Mouse (Mus musculus) stomach, postnatal 0 days (tissue): ENCODE data around the gene Zfp341. TPM values are rescaled to one million over a fixed set of nuclear protein-coding genes. Genes with fewer than 3 reads are reported as not detected.

ENCODE experiments used
- ATAC-seq: fragments of 200-750 bp; cut with Nextera tagmentation; 2 replicates; pipeline ENCODE4 v1.8.0; 2017; ENCODE audit not compliant: low FRiP score, low TSS enrichment
- DNase-seq: peaks from one replicate; pipeline ENCODE4 v3.0.0-alpha.2; 2016; ENCODE audit warnings: low spot score
- H3K27ac ChIP-seq: fragments of 300-500 bp; sonication (generic); replicated peaks from 2 replicates; pipeline ENCODE4 v1.5.1; 2014; ENCODE audit warnings: mild to moderate bottlenecking, control low read depth
- H3K27me3 ChIP-seq: fragments of 300-500 bp; sonication (generic); 2 replicates; pipeline ENCODE4 v1.6.1; 2014; ENCODE audit warnings: low read length; ENCODE audit not compliant: control insufficient read depth, insufficient read depth
- H3K36me3 ChIP-seq: fragments of 300-500 bp; sonication (generic); 2 replicates; pipeline ENCODE4 v1.6.1; 2014; ENCODE audit warnings: low read length, mixed read lengths; ENCODE audit not compliant: control insufficient read depth, insufficient read depth
- H3K4me1 ChIP-seq: fragments of 300-500 bp; sonication (generic); replicated peaks from 2 replicates; pipeline ENCODE4 v1.6.1; 2014; ENCODE audit warnings: antibody characterized with exemption; ENCODE audit not compliant: control insufficient read depth, insufficient read depth
- H3K4me2 ChIP-seq: fragments of 300-500 bp; sonication (generic); replicated peaks from 2 replicates; pipeline ENCODE4 v1.6.1; 2014; ENCODE audit warnings: low read depth, mild to moderate bottlenecking, control low read depth, moderate library complexity
- H3K4me3 ChIP-seq: fragments of 300-500 bp; sonication (generic); 2 replicates; pipeline ENCODE4 v1.5.1; 2014; ENCODE audit warnings: low read depth, low read length, control low read depth
- H3K9ac ChIP-seq: fragments of 300-500 bp; sonication (generic); 2 replicates; pipeline ENCODE4 v1.6.1; 2014; ENCODE audit warnings: mild to moderate bottlenecking, low read length, control low read depth, mixed read lengths
- H3K9me3 ChIP-seq: fragments of 300-500 bp; sonication (generic); 2 replicates; pipeline ENCODE4 v1.6.1; 2016; ENCODE audit warnings: low read length; ENCODE audit not compliant: control insufficient read depth
- CTCF ChIP-seq: IDR thresholded peaks from 2 replicates; pipeline ENCODE4 v1.5.1; 2016; ENCODE audit warnings: antibody characterized with exemption, low read depth, mild to moderate bottlenecking, moderate library complexity
- EP300 ChIP-seq: optimal IDR thresholded peaks from 2 replicates; pipeline ENCODE3; 2016; ENCODE audit warnings: antibody characterized with exemption
- WGBS: fragments of 180-500 bp; shearing (Covaris S2); extraction: QIAGEN DNeasy Blood & Tissue Kit; methylation state at CpG from one replicate; pipeline ENCODE4 v1.1.7; 2014; 5-methylcytosine and 5-hydroxymethylcytosine counted together
- polyA plus RNA-seq: library from polyadenylated mRNA; unstranded; fragments of >200 nt; fragmentation: Nextera tagmentation; extraction: Ambion mirVana; gene quantifications from 2 replicates; pipeline ENCODE4 v1.2.1, GENCODE M21; 2015

The Zfp341 gene
- polyA plus RNA-seq, 1 experiment from 2014 or later, result 0.27 TPM

DNA sequence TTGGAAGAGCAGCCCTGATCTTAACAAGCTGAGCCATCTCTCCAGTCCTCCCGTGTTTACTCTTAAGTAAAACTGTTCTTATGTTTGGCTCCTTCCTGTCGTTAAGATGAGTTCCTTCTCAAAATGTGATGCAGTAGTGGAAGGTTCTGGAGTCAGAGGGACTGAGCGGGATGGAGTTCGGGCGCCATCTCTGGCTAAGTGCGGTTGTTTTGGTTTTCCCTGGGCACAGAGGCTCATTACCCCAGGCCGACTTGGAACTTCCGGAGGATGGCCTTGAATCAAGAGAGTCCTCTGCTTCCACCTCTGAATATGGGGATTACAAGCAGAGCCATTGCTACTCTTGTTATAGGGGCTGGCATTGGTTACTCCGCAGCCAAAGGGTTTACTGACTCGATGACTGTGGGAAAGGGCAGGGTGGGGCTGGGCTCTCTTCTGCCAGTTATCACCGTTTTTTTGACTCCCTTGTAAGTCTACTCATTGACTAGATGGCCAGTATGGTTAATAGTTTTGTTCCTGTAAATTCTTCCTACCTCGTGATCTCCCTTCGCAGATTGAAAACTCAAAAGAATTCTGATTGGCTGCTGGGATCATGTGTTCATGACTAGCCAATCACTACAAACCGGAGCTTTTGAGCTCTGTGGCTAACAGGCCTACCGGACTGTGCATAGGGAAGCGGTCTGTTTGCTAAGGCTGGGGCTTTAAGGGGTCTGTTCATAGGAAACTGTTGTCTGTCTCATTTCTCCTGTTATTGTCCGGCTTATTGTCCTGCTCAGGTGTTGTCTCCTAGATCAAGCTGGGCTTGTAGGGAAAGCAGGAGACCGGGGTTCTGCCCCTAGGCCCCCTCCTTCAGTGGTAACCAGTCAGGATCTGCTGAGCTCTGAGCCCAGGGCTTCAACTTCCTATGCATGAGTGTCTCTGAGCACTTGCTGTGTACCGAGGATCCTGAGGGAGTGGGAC lies 63.8 kb downstream of the Zfp341 start:
- WGBS, result 56% methylated on average over 19 of the region's 19 CpGs
- peak; percentile 31 for DNase-seq
- peak overlapping the region; percentile 88 for H3K27ac ChIP-seq
- 0 out of 2 replicates have a peak, but pooled peaks cover 3% of the 10 kb centered on the region for H3K36me3 ChIP-seq
- TF ChIP-seq EP300 (no peak), CTCF (no peak)
- peak overlapping the region; percentile 45 for H3K4me2 ChIP-seq
- peak; percentile 68 for ATAC-seq
- H3K4me1 ChIP-seq, result peaks cover 6% of the 10 kb centered on the region; the same call in 1 of the 2 replicates
- no peaks in the 10 kb centered on the region for H3K9me3 ChIP-seq
- peak overlapping the region; percentile 23; the same call in 1 of the 2 replicates for H3K9ac ChIP-seq
- H3K4me3 ChIP-seq, result no peak overlapping the region
- H3K27me3 ChIP-seq, result no peaks in the 10 kb centered on the region

DNA sequence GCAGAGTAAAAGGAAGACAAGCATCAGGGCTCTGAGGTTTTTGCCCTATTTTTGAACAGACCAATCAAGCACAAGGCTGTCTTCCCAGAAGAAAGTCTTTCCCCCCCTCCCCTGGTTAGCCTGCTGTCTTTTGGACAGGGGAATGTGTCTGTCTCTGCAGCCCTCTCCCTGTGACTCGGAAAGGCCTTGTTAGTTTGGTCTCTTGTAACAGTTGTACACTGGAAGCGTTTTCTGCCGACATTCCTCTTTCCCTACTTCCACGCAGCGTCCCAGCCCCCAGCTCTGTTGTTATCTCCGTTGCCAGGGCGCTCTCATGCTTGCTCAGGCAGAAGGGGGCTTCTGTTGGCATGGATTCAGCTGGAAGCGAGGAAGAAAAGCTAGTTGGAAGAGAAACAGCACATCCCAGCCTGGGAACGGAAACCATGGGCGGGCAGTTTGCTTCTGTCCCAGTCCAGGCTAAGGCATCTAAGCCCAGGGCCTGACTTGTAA lies 64.6 kb downstream of the Zfp341 start:
- WGBS, result 15% methylated on average over 10 of the region's 10 CpGs
- no peaks in the 10 kb centered on the region for H3K27me3 ChIP-seq
- DNase-seq (peak; percentile 65), ATAC-seq (peak; percentile 43; the same call in 1 of the 2 replicates)
- no peak; the same call in 1 of the 2 replicates for TF ChIP-seq CTCF
- TF ChIP-seq EP300, result no peak
- no peaks in the 10 kb centered on the region for H3K9me3 ChIP-seq
- peak overlapping the region; percentile 27; the same call in 1 of the 2 replicates for H3K9ac ChIP-seq
- H3K4me2 ChIP-seq, result peak overlapping the region; percentile 45
- no peak overlapping the region for H3K4me3 ChIP-seq
- peaks cover 6% of the 10 kb centered on the region; the same call in 1 of the 2 replicates for H3K4me1 ChIP-seq
- peak overlapping the region; percentile 88 for H3K27ac ChIP-seq
- 0 out of 2 replicates have a peak, but pooled peaks cover 1% of the 10 kb centered on the region for H3K36me3 ChIP-seq

DNA sequence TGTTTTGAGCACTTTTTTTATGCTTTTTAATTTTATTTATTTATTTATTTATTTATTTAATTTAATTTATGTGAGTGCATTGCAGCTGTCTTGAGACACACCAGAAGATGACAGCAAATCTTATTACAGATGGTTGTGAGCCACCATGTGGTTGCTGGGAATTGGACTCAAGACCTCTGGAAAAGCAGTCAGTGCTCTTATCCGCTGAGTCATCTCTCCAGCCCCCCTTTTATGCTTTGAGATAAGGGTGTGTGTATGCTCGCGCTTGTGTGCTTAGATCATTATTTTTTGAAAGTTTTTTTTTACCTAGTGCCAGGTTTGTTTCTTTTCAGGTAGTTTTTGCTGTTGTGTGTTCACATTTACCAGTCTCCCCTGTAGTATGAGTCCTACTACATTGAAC lies 65.9 kb downstream of the Zfp341 start:
- H3K27ac ChIP-seq, result no peak overlapping the region
- no peaks in the 10 kb centered on the region for H3K36me3 ChIP-seq
- H3K9ac ChIP-seq, result no peak overlapping the region
- no peak for DNase-seq
- no peak for ATAC-seq
- H3K27me3 ChIP-seq, result no peaks in the 10 kb centered on the region
- peaks cover 3% of the 10 kb centered on the region; the same call in 1 of the 2 replicates for H3K4me1 ChIP-seq
- H3K9me3 ChIP-seq, result no peaks in the 10 kb centered on the region
- no peak for TF ChIP-seq EP300
- TF ChIP-seq CTCF, result no peak
- 60% methylated on average over 3 of the region's 3 CpGs for WGBS
- H3K4me2 ChIP-seq, result no peak overlapping the region
- no peak overlapping the region for H3K4me3 ChIP-seq

DNA sequence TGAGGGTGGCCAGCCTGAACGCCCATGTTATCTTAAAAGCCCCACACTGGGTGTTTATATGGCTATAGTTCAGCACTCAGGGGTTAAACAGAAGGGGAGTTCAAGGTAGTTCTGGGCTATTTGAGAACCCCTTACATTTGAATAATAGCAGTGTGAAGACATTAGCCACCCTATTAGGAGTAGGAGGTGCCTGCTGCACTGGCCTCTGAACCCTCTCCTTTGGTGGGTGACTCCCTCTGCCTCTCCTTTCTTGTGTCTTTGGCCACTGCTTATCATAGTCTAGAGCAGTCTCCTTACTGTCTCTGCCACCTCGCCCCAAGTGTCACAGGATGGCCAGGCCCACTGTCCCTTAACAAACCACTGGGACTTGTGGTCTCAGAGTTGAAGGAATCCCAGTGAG lies 67.2 kb downstream of the Zfp341 start:
- DNase-seq (no peak), ATAC-seq (no peak)
- Histone ChIP-seq H3K4me2 (no peak overlapping the region), H3K9ac (no peak overlapping the region), H3K36me3 (no peaks in the 10 kb centered on the region), H3K9me3 (no peaks in the 10 kb centered on the region), H3K4me3 (no peak overlapping the region), H3K27ac (no peak overlapping the region), H3K27me3 (no peaks in the 10 kb centered on the region), H3K4me1 (peaks cover 3% of the 10 kb centered on the region; the same call in 1 of the 2 replicates)
- WGBS, result 61% methylated on average over 2 of the region's 2 CpGs
- TF ChIP-seq EP300 (no peak), CTCF (no peak)

DNA sequence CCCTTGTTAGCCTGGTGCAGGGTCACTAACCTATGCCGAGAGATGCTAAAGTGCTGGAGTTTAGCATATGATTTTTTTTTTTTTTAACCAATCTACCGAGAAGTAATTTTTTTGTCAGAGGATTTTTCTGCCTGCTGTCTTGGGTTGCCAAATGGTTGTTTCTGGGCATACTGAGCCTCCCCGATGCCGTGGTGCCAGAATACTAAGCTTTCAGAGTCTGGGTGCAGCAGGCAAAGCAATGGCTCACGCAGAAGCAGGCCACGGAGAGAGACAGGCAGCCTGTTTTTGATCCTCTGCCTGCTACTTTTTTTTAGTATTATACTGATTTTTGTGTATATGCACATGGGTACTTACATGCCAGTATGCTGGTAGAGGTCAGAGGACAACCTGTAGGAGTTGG lies 67.8 kb downstream of the Zfp341 start:
- no peak overlapping the region for H3K4me3 ChIP-seq
- no peak overlapping the region for H3K27ac ChIP-seq
- TF ChIP-seq CTCF (no peak), EP300 (no peak)
- 87% methylated on average over 6 of the region's 6 CpGs for WGBS
- H3K9ac ChIP-seq, result no peak overlapping the region
- ATAC-seq, result no peak
- no peaks in the 10 kb centered on the region for H3K27me3 ChIP-seq
- no peak overlapping the region for H3K4me2 ChIP-seq
- H3K9me3 ChIP-seq, result no peaks in the 10 kb centered on the region
- H3K36me3 ChIP-seq, result no peaks in the 10 kb centered on the region
- H3K4me1 ChIP-seq, result peaks cover 3% of the 10 kb centered on the region
- no peak for DNase-seq
